Mouse (Mus musculus): Measurements from ENCODE around the gene Polr3g.

- no peak for TF ChIP-seq CTCF (IDR thresholded peaks at IDR 0.05; ENCODE audit: low read depth)
- TF ChIP-seq EP300 (IDR thresholded peaks at IDR 0.05; ENCODE audit: low read depth) = no peak
These were observed 18.3 kb upstream of the Polr3g start for GRCm38 (mm10) chr13:81729102-81729501.

Data from liver, embryonic 14.5 days (tissue).